Mouse (Mus musculus) C2C12 (cell line): ENCODE results near the gene Rps12-ps3. TPM values are rescaled to one million over a fixed set of nuclear protein-coding genes. Genes with fewer than 3 reads are reported as not detected.

Source experiments
- H3K27me3 ChIP-seq: one replicate; pipeline ENCODE4 v1.6.1; 2011; ENCODE audit not compliant: control insufficient read depth, insufficient read depth, insufficient read length
- H3K36me3 ChIP-seq: one replicate; pipeline ENCODE4 v1.6.1; 2011; ENCODE audit not compliant: control insufficient read depth, insufficient read depth
- H3K4me3 ChIP-seq: one replicate; pipeline ENCODE4 v1.5.1; 2011; ENCODE audit warnings: mild to moderate bottlenecking, control low read depth; ENCODE audit not compliant: poor library complexity, insufficient read depth, severe bottlenecking
- H3K79me2 ChIP-seq: one replicate; pipeline ENCODE4 v1.6.1; 2011; ENCODE audit not compliant: control insufficient read depth, insufficient read depth
- H3K79me3 ChIP-seq: one replicate; pipeline ENCODE4 v1.6.1; 2011; ENCODE audit warnings: low read depth, control low read depth
- H3ac ChIP-seq: one replicate; pipeline ENCODE3; 2011; ENCODE audit warnings: low read depth; ENCODE audit not compliant: control insufficient read depth, insufficient read length
- CEBPB ChIP-seq: IDR thresholded peaks from one replicate; pipeline ENCODE4 v1.6.1; 2011; ENCODE audit warnings: low read depth, mild to moderate bottlenecking, control low read depth, moderate library complexity
- CTCF ChIP-seq: IDR thresholded peaks from one replicate; pipeline ENCODE4 v1.5.1; 2011; ENCODE audit not compliant: control insufficient read depth, insufficient read depth, insufficient read length
- FOSL1 ChIP-seq: IDR thresholded peaks from one replicate; pipeline ENCODE4 v1.8.0; 2011; ENCODE audit warnings: mild to moderate bottlenecking, low read length; ENCODE audit not compliant: poor library complexity, insufficient read depth, severe bottlenecking
- MAX ChIP-seq: IDR thresholded peaks from one replicate; pipeline ENCODE4 v1.6.1; 2011; ENCODE audit warnings: mild to moderate bottlenecking, control low read depth
- MYOD1 ChIP-seq: IDR thresholded peaks from one replicate; pipeline ENCODE4 v1.6.1; 2011; ENCODE audit warnings: low read depth; ENCODE audit not compliant: control insufficient read depth, insufficient read length
- MYOG ChIP-seq: IDR thresholded peaks from one replicate; pipeline ENCODE4 v1.6.1; 2011; ENCODE audit not compliant: control insufficient read depth, insufficient read length; ENCODE audit errors: extremely low read depth
- USF1 ChIP-seq: IDR thresholded peaks from one replicate; pipeline ENCODE4 v1.6.1; 2011; ENCODE audit warnings: low read depth, mild to moderate bottlenecking, control low read depth, moderate library complexity
- long read RNA-seq, 2 experiments: library from polyadenylated mRNA; unstranded; transcript quantifications; one replicate each; pipeline ENCODE4 v2.0.0; 2019 to 2020
- polyA plus RNA-seq: library from polyadenylated mRNA; unstranded; fragments of >200 nt; fragmentation: generic; extraction: Trizol; gene quantifications from one replicate; pipeline ENCODE4 v1.2.1, GENCODE M21; 2012; ENCODE audit warnings: missing spikeins

Gene Rps12-ps3
- 230 TPM for polyA plus RNA-seq
- long read RNA-seq, experiment 1, transcript Rps12-ps3-201 (1 exons, 494 nt), result major isoform, 198 of 198 reads
- long read RNA-seq, experiment 1, partial matches to known transcripts, result 0 of 198 reads
- long read RNA-seq, experiment 1, other reads (novel, unspliced or antisense), result 0 of 198 reads
- long read RNA-seq, experiment 2, transcript Rps12-ps3-201 (1 exons, 494 nt), result major isoform, 100 of 100 reads
- long read RNA-seq, experiment 2, partial matches to known transcripts, result 0 of 100 reads
- long read RNA-seq, experiment 2, other reads (novel, unspliced or antisense), result 0 of 100 reads

- Histone ChIP-seq H3ac (no peak within 1 kb of the TSS), H3K4me3 (no peak within 1 kb of the TSS), H3K27me3 (no peaks in the 10 kb centered on the region), H3K36me3 (peaks cover 18% of the 10 kb centered on the region), H3K79me2 (peaks cover 73% of the 10 kb centered on the region), H3K79me3 (peaks cover 15% of the 10 kb centered on the region)
- TF ChIP-seq USF1, result no peak
- TF ChIP-seq CTCF, result no peak
- no peak for TF ChIP-seq CEBPB
- no peak for TF ChIP-seq FOSL1
- TF ChIP-seq MAX, result no peak
- no peak for TF ChIP-seq MYOG
- no peak for TF ChIP-seq MYOD1
Observed at GRCm38 (mm10) chr19:59321990-59322389, at the start of gene Rps12-ps3. Gene Rps12-ps3, plus strand, starts transcription at chr19:59322290.

GRCm38 (mm10) chr19:59273190-59273589 is 48.9 kb upstream of the Rps12-ps3 start:
- Histone ChIP-seq H3K4me3 (no peak overlapping the region), H3K27me3 (no peaks in the 10 kb centered on the region), H3K79me2 (no peaks in the 10 kb centered on the region), H3K36me3 (no peaks in the 10 kb centered on the region), H3K79me3 (no peaks in the 10 kb centered on the region), H3ac (no peak overlapping the region)
- TF ChIP-seq FOSL1 (no peak), CTCF (no peak), MYOG (no peak), MAX (no peak), USF1 (no peak), MYOD1 (no peak), CEBPB (no peak)

GRCm38 (mm10) chr19:59276354-59276753 is 45.7 kb upstream of the Rps12-ps3 start:
- Histone ChIP-seq H3K79me3 (no peaks in the 10 kb centered on the region), H3K36me3 (no peaks in the 10 kb centered on the region), H3K27me3 (no peaks in the 10 kb centered on the region)

GRCm38 (mm10) chr19:59280841-59281240 is 41.2 kb upstream of the Rps12-ps3 start:
- H3K79me2 ChIP-seq, result no peaks in the 10 kb centered on the region

More at GRCm38 (mm10) chr19:59276354-59276753, 45.7 kb upstream of the Rps12-ps3 start:
- Histone ChIP-seq H3ac (no peak overlapping the region), H3K4me3 (no peak overlapping the region), H3K79me2 (no peaks in the 10 kb centered on the region)
- no peak for TF ChIP-seq CEBPB
- TF ChIP-seq MAX, result no peak
- no peak for TF ChIP-seq MYOD1
- TF ChIP-seq CTCF, result no peak
- TF ChIP-seq USF1, result no peak
- no peak for TF ChIP-seq MYOG
- TF ChIP-seq FOSL1, result no peak

GRCm38 (mm10) chr19:59282001-59282400 is 40.1 kb upstream of the Rps12-ps3 start:
- Histone ChIP-seq H3K4me3 (no peak overlapping the region), H3K27me3 (no peaks in the 10 kb centered on the region), H3K79me3 (no peaks in the 10 kb centered on the region), H3K36me3 (no peaks in the 10 kb centered on the region), H3K79me2 (no peaks in the 10 kb centered on the region), H3ac (no peak overlapping the region)
- no peak for TF ChIP-seq USF1
- no peak for TF ChIP-seq CTCF
- TF ChIP-seq MYOD1, result no peak

More at GRCm38 (mm10) chr19:59280841-59281240, 41.2 kb upstream of the Rps12-ps3 start:
- Histone ChIP-seq H3ac (no peak overlapping the region), H3K27me3 (no peaks in the 10 kb centered on the region), H3K36me3 (no peaks in the 10 kb centered on the region), H3K4me3 (no peak overlapping the region), H3K79me3 (no peaks in the 10 kb centered on the region)
- no peak for TF ChIP-seq FOSL1
- TF ChIP-seq MAX, result no peak
- no peak for TF ChIP-seq CEBPB
- TF ChIP-seq MYOD1, result no peak
- TF ChIP-seq USF1, result no peak
- TF ChIP-seq MYOG, result no peak
- no peak for TF ChIP-seq CTCF

- no peak overlapping the region for H3K4me3 ChIP-seq
- TF ChIP-seq CEBPB, result no peak
- TF ChIP-seq MYOD1, result no peak
- no peak for TF ChIP-seq MYOG
- no peak for TF ChIP-seq CTCF
- TF ChIP-seq USF1, result no peak
- no peaks in the 10 kb centered on the region for H3K27me3 ChIP-seq
Observed at GRCm38 (mm10) chr19:59289042-59289441, 33.0 kb upstream of the Rps12-ps3 start.

More at GRCm38 (mm10) chr19:59289042-59289441, 33.0 kb upstream of the Rps12-ps3 start:
- no peaks in the 10 kb centered on the region for H3K79me3 ChIP-seq
- H3ac ChIP-seq, result no peak overlapping the region
- H3K36me3 ChIP-seq, result no peaks in the 10 kb centered on the region
- H3K79me2 ChIP-seq, result no peaks in the 10 kb centered on the region
